Mouse (Mus musculus) neural tube, embryonic 14.5 days (tissue): ENCODE measurements at regions not wholly inside any gene's neighbourhood (a gene's known extent, or its start where the extent isn't known, plus 50 kb on each side); places are given as distances from the start of the nearest gene placed in this dataset.

Experiments used
- ATAC-seq: fragments of 200-750 bp; cut with Nextera tagmentation; 2 replicates; pipeline ENCODE4 v1.8.0; 2017; ENCODE audit warnings: low read depth, mild to moderate bottlenecking, moderate TSS enrichment, moderate library complexity
- H3K27ac ChIP-seq: fragments of 300-500 bp; sonication (generic); 2 replicates; pipeline ENCODE4 v1.5.1; 2014; ENCODE audit warnings: low read depth, mild to moderate bottlenecking, control low read depth, low read length, moderate library complexity, mixed read lengths
- H3K27me3 ChIP-seq: fragments of 300-500 bp; sonication (generic); 2 replicates; pipeline ENCODE4 v1.6.1; 2014; ENCODE audit warnings: low read length; ENCODE audit not compliant: control insufficient read depth, insufficient read depth
- H3K36me3 ChIP-seq: fragments of 300-500 bp; sonication (generic); 2 replicates; pipeline ENCODE4 v1.6.1; 2014; ENCODE audit warnings: low read length, mixed read lengths; ENCODE audit not compliant: control insufficient read depth, insufficient read depth
- H3K4me1 ChIP-seq: fragments of 300-500 bp; sonication (generic); 2 replicates; pipeline ENCODE4 v1.6.1; 2014; ENCODE audit warnings: low read length; ENCODE audit not compliant: control insufficient read depth, insufficient read depth
- H3K4me2 ChIP-seq: fragments of 300-500 bp; sonication (generic); 2 replicates; pipeline ENCODE4 v1.6.1; 2014; ENCODE audit warnings: mild to moderate bottlenecking, low read depth, low read length, control low read depth
- H3K4me3 ChIP-seq: fragments of 300-500 bp; sonication (generic); 2 replicates; pipeline ENCODE4 v1.5.1; 2014; ENCODE audit warnings: low read depth, low read length, control low read depth, mixed read lengths
- H3K9ac ChIP-seq: fragments of 300-500 bp; sonication (generic); replicated peaks from 2 replicates; pipeline ENCODE4 v1.6.1; 2014; ENCODE audit warnings: low read depth, mild to moderate bottlenecking, control low read depth, low read length, mixed read lengths
- H3K9me3 ChIP-seq: fragments of 300-500 bp; sonication (generic); 2 replicates; pipeline ENCODE4 v1.6.1; 2016; ENCODE audit warnings: low read length; ENCODE audit not compliant: control insufficient read depth
- WGBS: fragments of 180-500 bp; shearing (Covaris S2); extraction: QIAGEN DNeasy Blood & Tissue Kit; methylation state at CpG from one replicate; pipeline ENCODE4 v1.1.7; 2014; 5-methylcytosine and 5-hydroxymethylcytosine counted together

GRCm38 (mm10) chr5:64428822-64429221, 272.7 kb downstream of the Tbc1d1 start:
- no peak for ATAC-seq
- no peak overlapping the region for H3K27ac ChIP-seq
- H3K9me3 ChIP-seq, result no peaks in the 10 kb centered on the region
- WGBS, result 82% methylated on average over 8 of the region's 8 CpGs
- H3K36me3 ChIP-seq, result no peaks in the 10 kb centered on the region
- H3K4me2 ChIP-seq, result no peak overlapping the region
- H3K4me1 ChIP-seq, result no peaks in the 10 kb centered on the region
- no peak overlapping the region for H3K4me3 ChIP-seq
- H3K9ac ChIP-seq, result no peak overlapping the region
- no peaks in the 10 kb centered on the region for H3K27me3 ChIP-seq

- Histone ChIP-seq H3K4me3 (no peak overlapping the region), H3K9ac (no peak overlapping the region), H3K27me3 (no peaks in the 10 kb centered on the region), H3K9me3 (no peaks in the 10 kb centered on the region), H3K4me2 (no peak overlapping the region), H3K27ac (no peak overlapping the region), H3K36me3 (no peaks in the 10 kb centered on the region), H3K4me1 (no peaks in the 10 kb centered on the region)
- no peak for ATAC-seq
- 84% methylated on average over 3 of the region's 3 CpGs for WGBS
Observed at GRCm38 (mm10) chr5:64430501-64430900, 274.4 kb downstream of the Tbc1d1 start.

- Histone ChIP-seq H3K27me3 (no peaks in the 10 kb centered on the region), H3K9me3 (no peaks in the 10 kb centered on the region), H3K4me2 (no peak overlapping the region), H3K27ac (no peak overlapping the region), H3K36me3 (no peaks in the 10 kb centered on the region), H3K9ac (no peak overlapping the region), H3K4me3 (no peak overlapping the region), H3K4me1 (no peaks in the 10 kb centered on the region)
- 92% methylated on average over 6 of the region's 6 CpGs for WGBS
- ATAC-seq, result no peak
Observed at GRCm38 (mm10) chr5:64431624-64432023, 275.5 kb downstream of the Tbc1d1 start.

- no peak for ATAC-seq
- Histone ChIP-seq H3K9me3 (no peaks in the 10 kb centered on the region), H3K4me3 (no peak overlapping the region), H3K9ac (no peak overlapping the region), H3K36me3 (no peaks in the 10 kb centered on the region), H3K27me3 (no peaks in the 10 kb centered on the region), H3K4me1 (no peaks in the 10 kb centered on the region), H3K27ac (no peak overlapping the region), H3K4me2 (no peak overlapping the region)
- WGBS, result 91% methylated on average over 5 of the region's 5 CpGs
Observed at GRCm38 (mm10) chr5:64433786-64434185, 277.7 kb downstream of the Tbc1d1 start.

- Histone ChIP-seq H3K27me3 (no peaks in the 10 kb centered on the region), H3K4me2 (no peak overlapping the region), H3K4me3 (no peak overlapping the region), H3K9ac (no peak overlapping the region), H3K27ac (no peak overlapping the region), H3K4me1 (no peaks in the 10 kb centered on the region), H3K9me3 (no peaks in the 10 kb centered on the region), H3K36me3 (no peaks in the 10 kb centered on the region)
- WGBS, result 52% methylated on average over 3 of the region's 3 CpGs
- ATAC-seq, result no peak
Observed at GRCm38 (mm10) chr5:64435491-64435890, 279.4 kb downstream of the Tbc1d1 start.

- Histone ChIP-seq H3K4me1 (no peaks in the 10 kb centered on the region), H3K4me3 (no peak overlapping the region), H3K4me2 (no peak overlapping the region), H3K36me3 (no peaks in the 10 kb centered on the region), H3K27ac (no peak overlapping the region), H3K9ac (no peak overlapping the region), H3K27me3 (no peaks in the 10 kb centered on the region), H3K9me3 (no peaks in the 10 kb centered on the region)
- no peak for ATAC-seq
- WGBS, result 79% methylated on average over 2 of the region's 2 CpGs
Observed at GRCm38 (mm10) chr5:64435958-64436357, 279.9 kb downstream of the Tbc1d1 start.

- no peak overlapping the region for H3K4me2 ChIP-seq
- H3K9ac ChIP-seq, result no peak overlapping the region
- no peaks in the 10 kb centered on the region for H3K9me3 ChIP-seq
- H3K27me3 ChIP-seq, result no peaks in the 10 kb centered on the region
- no peaks in the 10 kb centered on the region for H3K4me1 ChIP-seq
- H3K36me3 ChIP-seq, result no peaks in the 10 kb centered on the region
- H3K27ac ChIP-seq, result no peak overlapping the region
- WGBS, result 89% methylated on average over 5 of the region's 5 CpGs
- H3K4me3 ChIP-seq, result no peak overlapping the region
- ATAC-seq, result no peak
Observed at GRCm38 (mm10) chr5:64437720-64438119, 281.6 kb downstream of the Tbc1d1 start.

GRCm38 (mm10) chr5:64438446-64439134, 282.5 kb downstream of the Tbc1d1 start:
- H3K4me2 ChIP-seq, result no peak overlapping the region
- H3K36me3 ChIP-seq, result no peaks in the 10 kb centered on the region
- no peak overlapping the region for H3K4me3 ChIP-seq
- no peak for ATAC-seq
- no peak overlapping the region for H3K9ac ChIP-seq
- no peaks in the 10 kb centered on the region for H3K9me3 ChIP-seq
- no peaks in the 10 kb centered on the region for H3K4me1 ChIP-seq
- no peak overlapping the region for H3K27ac ChIP-seq
- H3K27me3 ChIP-seq, result no peaks in the 10 kb centered on the region
- 78% methylated on average over 13 of the region's 13 CpGs for WGBS

- Histone ChIP-seq H3K36me3 (no peaks in the 10 kb centered on the region), H3K4me1 (no peaks in the 10 kb centered on the region), H3K4me3 (no peak overlapping the region), H3K9me3 (no peaks in the 10 kb centered on the region), H3K27me3 (no peaks in the 10 kb centered on the region), H3K27ac (no peak overlapping the region), H3K4me2 (no peak overlapping the region), H3K9ac (no peak overlapping the region)
- WGBS, result 69% methylated on average over 4 of the region's 4 CpGs
- no peak for ATAC-seq
Observed at GRCm38 (mm10) chr5:64447847-64448246, 291.7 kb downstream of the Tbc1d1 start.
